Comparison of ENCODE assay signal across 25 mouse cellular contexts in genomic region chr7:131809584-131810181, GRCm38 (mm10).
DNase-seq lines count a peak whose midpoint lies in the region; ATAC-seq lines count a peak whose summit lies in the region.
"Had no signal": no experiment of that assay in that cellular context is flagged by ENCODE, and none has a peak within 500 bp of the region (broad histone marks: within the 10 kb centered on the region; RNA-seq: fewer than 3 reads in every experiment).

No protein-coding gene starts in this region.

- H3K27ac ChIP-seq in heart, embryonic 11.5 days (ENCODE audit: low read depth, low read length): no peak overlapping the region
- H3K27ac ChIP-seq in liver, embryonic 11.5 days (ENCODE audit: low read depth, low read length): no peak overlapping the region
- H3K27ac ChIP-seq in limb, embryonic 10.5 days: peak overlapping the region; percentile 10; the same call in 1 of the 2 replicates
- H3K27ac ChIP-seq: embryonic facial prominence, embryonic 13.5 days; forebrain, embryonic 12.5 days; heart, embryonic 10.5 days; hindbrain, embryonic 14.5 days; layer of hippocampus, adult 2 months; lung, embryonic 15.5 days; stomach, embryonic 15.5 days had no signal

- H3K27me3 ChIP-seq in heart, embryonic 11.5 days (ENCODE audit: control insufficient read depth, insufficient read depth, low read length): no peaks in the 10 kb centered on the region
- H3K27me3 ChIP-seq in liver, embryonic 11.5 days (replicated peaks; ENCODE audit: control insufficient read depth, insufficient read depth, low read length): no peaks in the 10 kb centered on the region
- H3K27me3 ChIP-seq in limb, embryonic 10.5 days (ENCODE audit: low read depth, poor library complexity, severe bottlenecking): peaks cover 17% of the 10 kb centered on the region; the same call in 1 of the 2 replicates
- H3K27me3 ChIP-seq: lung, embryonic 15.5 days; megakaryocyte, embryonic 14.5 days; stomach, embryonic 15.5 days had no signal

- ATAC-seq in heart, embryonic 11.5 days (replicated peaks; ENCODE audit: insufficient number of reproducible peaks, low FRiP score, low TSS enrichment): peak; percentile 59; the same call in 1 of the 2 replicates
- ATAC-seq in liver, embryonic 11.5 days (replicated peaks; ENCODE audit: low FRiP score): peak; percentile 47; the same call in 1 of the 2 replicates
- ATAC-seq: inflammation-experienced regulatory T-cells, adult 6 months had no signal

- H3K4me1 ChIP-seq in heart, embryonic 11.5 days (ENCODE audit: control insufficient read depth, insufficient read depth, low read length): no peaks in the 10 kb centered on the region
- no peaks in the 10 kb centered on the region for H3K4me1 ChIP-seq in liver, embryonic 11.5 days (replicated peaks; ENCODE audit: control insufficient read depth, insufficient read depth, low read length)
- H3K4me1 ChIP-seq in limb, embryonic 10.5 days: peaks cover 27% of the 10 kb centered on the region
- H3K4me1 ChIP-seq: embryonic facial prominence, embryonic 13.5 days; lung, embryonic 15.5 days; megakaryocyte, embryonic 14.5 days; stomach, embryonic 15.5 days had no signal

- H3K9me3 ChIP-seq in heart, embryonic 11.5 days (replicated peaks; ENCODE audit: control insufficient read depth, low read length): no peaks in the 10 kb centered on the region
- H3K9me3 ChIP-seq in liver, embryonic 11.5 days (ENCODE audit: control insufficient read depth, low read length): no peaks in the 10 kb centered on the region
- H3K9me3 ChIP-seq in limb, embryonic 10.5 days (replicated peaks): no peaks in the 10 kb centered on the region
- H3K9me3 ChIP-seq: embryonic facial prominence, embryonic 13.5 days; forebrain, embryonic 12.5 days; heart, embryonic 10.5 days; lung, embryonic 15.5 days; megakaryocyte, embryonic 14.5 days; stomach, embryonic 15.5 days had no signal

- WGBS in heart, embryonic 11.5 days (ENCODE audit: insufficient replicate concordance): 30% methylated on average over 5 of the region's 5 CpGs
- 36% methylated on average over 5 of the region's 5 CpGs for WGBS in liver, embryonic 11.5 days
- WGBS in limb, embryonic 10.5 days: 28% methylated on average over 5 of the region's 5 CpGs

- no peak overlapping the region for H3K9ac ChIP-seq in heart, embryonic 11.5 days (ENCODE audit: low read depth, low read length)
- no peak overlapping the region for H3K9ac ChIP-seq in liver, embryonic 11.5 days (ENCODE audit: low read depth, low read length)
- H3K9ac ChIP-seq: embryonic facial prominence, embryonic 13.5 days; forebrain, embryonic 12.5 days; hindbrain, embryonic 14.5 days; lung, embryonic 15.5 days; stomach, embryonic 15.5 days had no signal

- DNase-seq in heart, adult 18-20 months: no peak
- no peak for DNase-seq in liver, embryonic 11.5 days (ENCODE audit: low spot score)
- no peak for DNase-seq in liver
- no peak for DNase-seq in limb, embryonic 10.5 days (ENCODE audit: low spot score)
- no peak for DNase-seq in adrenal gland, adult 2 months
- DNase-seq in layer of hippocampus, postnatal 25 days (ENCODE audit: extremely low spot score in 1 of 2, low spot score in 1 of 2): no peak
- DNase-seq: adrenal gland, postnatal 14 days; cerebellum, adult 2 months; heart, postnatal 10 days; kidney, adult 18-20 months; kidney, postnatal 25 days; lung, postnatal 36 days; right cerebral cortex, postnatal 4 days; thymus, postnatal 25 days had no signal

- no peaks in the 10 kb centered on the region for H3K36me3 ChIP-seq in heart, embryonic 11.5 days (ENCODE audit: control insufficient read depth, insufficient read depth, low read length)
- no peaks in the 10 kb centered on the region for H3K36me3 ChIP-seq in liver, embryonic 11.5 days (ENCODE audit: control insufficient read depth, insufficient read depth, low read length)
- no peaks in the 10 kb centered on the region for H3K36me3 ChIP-seq in limb, embryonic 10.5 days
- H3K36me3 ChIP-seq: embryonic facial prominence, embryonic 13.5 days; forebrain, embryonic 12.5 days; heart, embryonic 10.5 days; lung, embryonic 15.5 days; stomach, embryonic 15.5 days had no signal

- no peak overlapping the region for H3K4me3 ChIP-seq in heart, embryonic 11.5 days (ENCODE audit: low read depth, low read length)
- H3K4me3 ChIP-seq in liver, embryonic 11.5 days (ENCODE audit: low read depth, low read length): no peak overlapping the region
- H3K4me3 ChIP-seq in limb, embryonic 10.5 days: no peak overlapping the region
- H3K4me3 ChIP-seq: embryonic facial prominence, embryonic 13.5 days; erythroblast, embryonic 14.5 days; forebrain, embryonic 12.5 days; heart, embryonic 10.5 days; layer of hippocampus, adult 2 months; lung, embryonic 15.5 days; megakaryocyte, embryonic 14.5 days; stomach, embryonic 15.5 days had no signal

- H3K4me2 ChIP-seq in heart, embryonic 11.5 days: no peak overlapping the region
- H3K4me2 ChIP-seq in liver, embryonic 11.5 days: no peak overlapping the region
- H3K4me2 ChIP-seq: embryonic facial prominence, embryonic 13.5 days; forebrain, embryonic 12.5 days; hindbrain, embryonic 14.5 days; lung, embryonic 15.5 days; stomach, embryonic 15.5 days had no signal
